Mouse (Mus musculus): ENCODE data around the gene Ccndbp1. TPM values are rescaled to one million over a fixed set of nuclear protein-coding genes. Genes with fewer than 3 reads are reported as not detected.
"Not testable (repeated sequence)": the region's sequence is repeated elsewhere in the genome, so short reads cannot be mapped to it uniquely, and the experiment has no call there.

Gene Ccndbp1
- polyA plus RNA-seq, 1 experiment from 2014 or later: 59.1 TPM

- H3K27me3 ChIP-seq: no peaks in the 10 kb centered on the region
- H3K9me3 ChIP-seq (replicated peaks): no peaks in the 10 kb centered on the region
- no peak overlapping the region for H3K4me3 ChIP-seq
- no peak overlapping the region for H3K27ac ChIP-seq
- H3K4me1 ChIP-seq: peaks cover 9% of the 10 kb centered on the region
- no peak for ATAC-seq (ENCODE audit: low FRiP score)
- H3K4me2 ChIP-seq (replicated peaks): no peak overlapping the region
- H3K36me3 ChIP-seq: peaks cover 12% of the 10 kb centered on the region
- 86% methylated on average over 1 of the region's 1 CpGs for WGBS
- no peak overlapping the region for H3K9ac ChIP-seq
These were observed 1.2 kb upstream of the Ccndbp1 start for GRCm38 (mm10) chr2:121006986-121007385.

GRCm38 (mm10) chr2:121008664-121009007, 433 bp downstream of the Ccndbp1 start:
- peak; percentile 33; the same call in 1 of the 2 replicates for ATAC-seq (ENCODE audit: low FRiP score)
- H3K36me3 ChIP-seq: peaks cover 24% of the 10 kb centered on the region
- 1% methylated on average over 12 of the region's 12 CpGs for WGBS
- peak overlapping the region; percentile 75 for H3K4me3 ChIP-seq
- peaks cover 9% of the 10 kb centered on the region for H3K4me1 ChIP-seq
- no peaks in the 10 kb centered on the region for H3K27me3 ChIP-seq
- peak overlapping the region; percentile 78 for H3K9ac ChIP-seq
- peak overlapping the region; percentile 85 for H3K4me2 ChIP-seq (replicated peaks)
- 0 out of 2 replicates have a peak overlapping the region, but pooled peaks have one; percentile 50 for H3K27ac ChIP-seq
- no peaks in the 10 kb centered on the region for H3K9me3 ChIP-seq (replicated peaks)

GRCm38 (mm10) chr2:121009071-121009677, 971 bp downstream of the Ccndbp1 start:
- peak overlapping the region; percentile 85 for H3K4me2 ChIP-seq (replicated peaks)
- peak overlapping the region; percentile 75 for H3K4me3 ChIP-seq
- H3K27ac ChIP-seq: no peak overlapping the region
- WGBS: 33% methylated on average over 5 of the region's 5 CpGs
- H3K9me3 ChIP-seq (replicated peaks): no peaks in the 10 kb centered on the region
- ATAC-seq (ENCODE audit: low FRiP score): no peak
- H3K4me1 ChIP-seq: peaks cover 9% of the 10 kb centered on the region
- H3K27me3 ChIP-seq: no peaks in the 10 kb centered on the region
- peak overlapping the region; percentile 78 for H3K9ac ChIP-seq
- peaks cover 26% of the 10 kb centered on the region for H3K36me3 ChIP-seq

- H3K4me2 ChIP-seq (replicated peaks): no peak overlapping the region
These were observed 4.5 kb downstream of the Ccndbp1 start for GRCm38 (mm10) chr2:121012676-121013075.

GRCm38 (mm10) chr2:121015507-121015906, 7.3 kb downstream of the Ccndbp1 start:
- Histone ChIP-seq H3K27ac (no peak overlapping the region), H3K4me1 (no peaks in the 10 kb centered on the region), H3K4me2 (replicated peaks) (no peak overlapping the region), H3K9ac (no peak overlapping the region), H3K9me3 (replicated peaks) (no peaks in the 10 kb centered on the region), H3K4me3 (no peak overlapping the region), H3K27me3 (no peaks in the 10 kb centered on the region), H3K36me3 (peaks cover 47% of the 10 kb centered on the region)
- WGBS: 76% methylated on average over 2 of the region's 2 CpGs
- no peak for ATAC-seq (ENCODE audit: low FRiP score)

More at GRCm38 (mm10) chr2:121012676-121013075, 4.5 kb downstream of the Ccndbp1 start:
- Histone ChIP-seq H3K4me3 (no peak overlapping the region), H3K27me3 (no peaks in the 10 kb centered on the region), H3K9me3 (replicated peaks) (no peaks in the 10 kb centered on the region), H3K27ac (no peak overlapping the region), H3K4me1 (peaks cover 9% of the 10 kb centered on the region), H3K36me3 (peaks cover 47% of the 10 kb centered on the region), H3K9ac (no peak overlapping the region)
- 92% methylated on average over 9 of the region's 9 CpGs for WGBS
- ATAC-seq (ENCODE audit: low FRiP score): no peak

GRCm38 (mm10) chr2:121016226-121016625, 8.0 kb downstream of the Ccndbp1 start:
- H3K4me1 ChIP-seq: no peaks in the 10 kb centered on the region
- H3K9ac ChIP-seq: no peak overlapping the region
- peaks cover 42% of the 10 kb centered on the region for H3K36me3 ChIP-seq
- ATAC-seq (ENCODE audit: low FRiP score): no peak
- H3K27ac ChIP-seq: no peak overlapping the region
- no peaks in the 10 kb centered on the region for H3K9me3 ChIP-seq (replicated peaks)
- no peak overlapping the region for H3K4me2 ChIP-seq (replicated peaks)
- WGBS: 88% methylated on average over 9 of the region's 9 CpGs
- H3K27me3 ChIP-seq: no peaks in the 10 kb centered on the region
- H3K4me3 ChIP-seq: no peak overlapping the region

- Histone ChIP-seq H3K9me3 (replicated peaks) (no peaks in the 10 kb centered on the region), H3K27ac (no peak overlapping the region), H3K9ac (no peak overlapping the region), H3K4me1 (no peaks in the 10 kb centered on the region), H3K4me3 (no peak overlapping the region), H3K4me2 (replicated peaks) (no peak overlapping the region), H3K36me3 (peaks cover 39% of the 10 kb centered on the region), H3K27me3 (no peaks in the 10 kb centered on the region)
- no peak for ATAC-seq (ENCODE audit: low FRiP score)
- 93% methylated on average over 1 of the region's 1 CpGs for WGBS
These were observed 8.9 kb downstream of the Ccndbp1 start for GRCm38 (mm10) chr2:121017151-121017550.

GRCm38 (mm10) chr2:121022918-121023317, 14.7 kb downstream of the Ccndbp1 start:
- no peak for ATAC-seq (ENCODE audit: low FRiP score)
- H3K36me3 ChIP-seq: peaks cover 1% of the 10 kb centered on the region
- H3K9ac ChIP-seq: no peak overlapping the region
- H3K4me3 ChIP-seq: no peak overlapping the region
- no peaks in the 10 kb centered on the region for H3K4me1 ChIP-seq
- H3K27me3 ChIP-seq: no peaks in the 10 kb centered on the region
- 64% methylated on average over 5 of the region's 5 CpGs for WGBS
- H3K27ac ChIP-seq: no peak overlapping the region
- no peak overlapping the region for H3K4me2 ChIP-seq (replicated peaks)
- H3K9me3 ChIP-seq (replicated peaks): no peaks in the 10 kb centered on the region

GRCm38 (mm10) chr2:121036733-121037341, 28.6 kb downstream of the Ccndbp1 start, which contains the start of gene Epb42:
Gene Epb42, minus strand, starts transcription at chr2:121037072.
- Histone ChIP-seq H3K4me2 (replicated peaks) (no peak within 1 kb of the TSS), H3K4me3 (no peak within 1 kb of the TSS), H3K9me3 (replicated peaks) (no peaks in the 10 kb centered on the region), H3K27me3 (no peaks in the 10 kb centered on the region), H3K9ac (no peak within 1 kb of the TSS), H3K36me3 (no peaks in the 10 kb centered on the region), H3K4me1 (no peaks in the 10 kb centered on the region), H3K27ac (no peak within 1 kb of the TSS)
- ATAC-seq (ENCODE audit: low FRiP score): no peak
- WGBS: 69% methylated on average over 5 of the region's 5 CpGs

- not testable (repeated sequence) for ATAC-seq (ENCODE audit: low FRiP score); H3K9ac ChIP-seq; H3K4me3 ChIP-seq; H3K9me3 ChIP-seq (replicated peaks); H3K27me3 ChIP-seq; H3K4me2 ChIP-seq (replicated peaks); H3K27ac ChIP-seq; H3K36me3 ChIP-seq; H3K4me1 ChIP-seq
- 92% methylated on average over 1 of the region's 1 CpGs for WGBS
These were observed 30.6 kb downstream of the Ccndbp1 start for GRCm38 (mm10) chr2:121038851-121039250.

- 87% methylated on average over 1 of the region's 1 CpGs for WGBS
- no peaks in the 10 kb centered on the region for H3K27me3 ChIP-seq
- H3K27ac ChIP-seq: no peak overlapping the region
- H3K36me3 ChIP-seq: no peaks in the 10 kb centered on the region
- H3K4me3 ChIP-seq: no peak overlapping the region
- H3K4me1 ChIP-seq: no peaks in the 10 kb centered on the region
- no peak overlapping the region for H3K9ac ChIP-seq
- no peak overlapping the region for H3K4me2 ChIP-seq (replicated peaks)
- H3K9me3 ChIP-seq (replicated peaks): no peaks in the 10 kb centered on the region
- ATAC-seq (ENCODE audit: low FRiP score): no peak
These were observed 31.2 kb downstream of the Ccndbp1 start for GRCm38 (mm10) chr2:121039382-121039781.

- Histone ChIP-seq H3K9ac (no peak overlapping the region), H3K9me3 (replicated peaks) (no peaks in the 10 kb centered on the region), H3K4me2 (replicated peaks) (no peak overlapping the region), H3K27ac (no peak overlapping the region), H3K36me3 (no peaks in the 10 kb centered on the region), H3K27me3 (no peaks in the 10 kb centered on the region), H3K4me1 (no peaks in the 10 kb centered on the region), H3K4me3 (no peak overlapping the region)
- WGBS: 53% methylated on average over 5 of the region's 5 CpGs
- no peak for ATAC-seq (ENCODE audit: low FRiP score)
These were observed 32.9 kb downstream of the Ccndbp1 start for GRCm38 (mm10) chr2:121041098-121041497.

- no peak overlapping the region for H3K4me3 ChIP-seq
- H3K9ac ChIP-seq: no peak overlapping the region
- H3K4me2 ChIP-seq (replicated peaks): no peak overlapping the region
- H3K36me3 ChIP-seq: no peaks in the 10 kb centered on the region
- no peak overlapping the region for H3K27ac ChIP-seq
- H3K4me1 ChIP-seq: no peaks in the 10 kb centered on the region
- 64% methylated on average over 4 of the region's 4 CpGs for WGBS
- H3K27me3 ChIP-seq: no peaks in the 10 kb centered on the region
- no peak for ATAC-seq (ENCODE audit: low FRiP score)
- no peaks in the 10 kb centered on the region for H3K9me3 ChIP-seq (replicated peaks)
These were observed 37.5 kb downstream of the Ccndbp1 start for GRCm38 (mm10) chr2:121045653-121046052.

Measured in hindbrain, embryonic 12.5 days (tissue).